Mouse (Mus musculus): Measurements from ENCODE around the gene Rxra.
A peak's percentile ranks its signal among the peaks of the same experiment; 100 is the strongest.

Gene Rxra

GRCm38 (mm10) chr2:27764256-27764936 lies 88.2 kb downstream of the Rxra start:
- no peak for DNase-seq (ENCODE audit: low spot score in 2 of 2)

GRCm38 (mm10) chr2:27764937-27765319 lies 88.7 kb downstream of the Rxra start:
- peak; percentile 90 to 92 for DNase-seq (ENCODE audit: low spot score in 2 of 2)

GRCm38 (mm10) chr2:27767773-27768172 lies 91.5 kb downstream of the Rxra start:
- DNase-seq (ENCODE audit: low spot score in 2 of 2): no peak

DNA sequence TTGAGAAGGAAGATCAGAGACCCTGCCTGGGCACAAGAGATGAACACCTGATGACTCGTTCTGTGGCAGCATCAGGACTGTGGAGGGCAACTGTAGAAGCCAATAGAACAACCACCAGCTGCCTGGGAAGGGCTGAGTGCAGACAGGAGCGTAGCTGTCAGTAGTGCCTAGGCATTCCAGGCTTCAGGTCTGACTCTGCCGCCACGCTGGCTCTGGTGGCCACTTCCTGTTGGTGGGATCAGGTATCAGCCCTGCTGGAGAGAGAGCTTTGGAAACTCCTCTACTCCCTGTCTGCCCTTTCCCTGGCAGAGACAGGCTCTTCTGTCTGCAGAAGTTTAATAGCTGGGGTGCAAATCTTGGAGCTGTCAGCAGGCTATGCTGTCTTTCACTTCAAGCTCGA lies 93.5 kb downstream of the Rxra start:
- DNase-seq (ENCODE audit: low spot score in 2 of 2): no peak

- peak; percentile 72 to 79 for DNase-seq (ENCODE audit: low spot score in 2 of 2)
These were observed 94.0 kb downstream of the Rxra start for GRCm38 (mm10) chr2:27770205-27770604.

GRCm38 (mm10) chr2:27771936-27772335 lies 95.7 kb downstream of the Rxra start:
- DNase-seq (ENCODE audit: low spot score in 2 of 2): peak; percentile 79 to 82

DNA sequence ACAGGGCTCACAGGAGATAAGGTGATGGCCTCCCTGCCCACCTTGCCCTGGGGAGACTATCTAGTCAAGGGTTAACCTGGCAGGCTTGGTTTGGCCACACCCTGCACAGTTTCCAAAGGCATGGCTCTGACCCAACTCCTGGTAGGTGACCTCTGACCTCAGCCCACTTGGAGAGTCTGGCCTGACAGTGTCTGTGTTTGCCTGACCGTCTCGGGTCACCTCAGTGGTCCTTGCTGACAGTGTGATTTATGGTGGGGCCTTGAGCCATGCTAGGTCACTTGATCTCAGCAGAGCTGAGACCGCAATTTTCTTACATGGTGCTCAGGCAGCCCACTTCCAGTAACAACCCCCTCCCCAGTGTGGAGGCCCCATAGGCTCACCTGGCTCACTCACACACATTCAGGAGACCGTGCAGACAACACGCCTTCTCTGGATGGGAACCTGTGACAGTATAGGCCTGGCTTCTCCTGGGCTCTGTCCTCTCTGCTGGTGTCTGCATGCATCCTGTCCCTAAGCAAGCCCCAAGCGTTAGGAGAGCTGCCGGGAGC lies 96.7 kb downstream of the Rxra start:
- DNase-seq (ENCODE audit: low spot score in 2 of 2): no peak

DNA sequence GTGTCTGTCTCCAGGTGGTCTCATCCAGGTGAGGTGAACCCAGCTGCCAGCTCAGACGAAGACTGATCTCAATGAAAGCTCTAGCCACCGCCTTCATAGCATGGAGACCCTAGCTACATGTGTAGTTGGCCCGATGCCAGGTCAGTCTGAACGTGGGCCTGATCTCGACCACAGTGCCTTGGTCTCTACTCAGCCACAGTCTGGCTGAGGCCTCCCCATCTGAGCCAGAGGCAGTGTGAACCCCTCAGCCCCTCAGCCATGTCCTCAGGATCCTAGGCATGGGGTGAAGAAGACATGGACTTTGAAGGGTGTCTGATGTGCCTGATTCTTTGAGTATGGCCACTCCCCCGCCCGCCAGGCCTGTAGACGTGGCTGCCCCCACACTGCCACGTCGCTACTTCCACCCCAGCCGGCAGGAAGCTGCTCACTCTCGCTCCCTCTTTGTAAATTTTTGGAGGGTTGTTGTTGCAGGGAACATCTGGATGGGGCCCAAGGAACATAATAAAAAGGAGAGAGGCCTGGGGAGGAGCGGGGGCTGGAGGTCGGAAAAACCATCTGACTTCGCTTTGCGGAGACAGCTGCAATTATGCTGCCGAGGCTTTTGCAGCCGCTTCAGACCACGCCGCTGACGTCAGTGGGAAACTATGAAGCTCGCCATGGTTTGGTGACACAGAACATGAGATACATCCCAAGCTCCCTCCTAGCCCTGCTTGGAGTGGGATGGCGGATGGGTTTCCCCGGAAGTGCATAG lies 97.9 kb downstream of the Rxra start:
- no peak for DNase-seq (ENCODE audit: low spot score in 2 of 2)

GRCm38 (mm10) chr2:27775006-27775405 lies 98.8 kb downstream of the Rxra start:
- no peak for DNase-seq (ENCODE audit: low spot score in 2 of 2)

DNA sequence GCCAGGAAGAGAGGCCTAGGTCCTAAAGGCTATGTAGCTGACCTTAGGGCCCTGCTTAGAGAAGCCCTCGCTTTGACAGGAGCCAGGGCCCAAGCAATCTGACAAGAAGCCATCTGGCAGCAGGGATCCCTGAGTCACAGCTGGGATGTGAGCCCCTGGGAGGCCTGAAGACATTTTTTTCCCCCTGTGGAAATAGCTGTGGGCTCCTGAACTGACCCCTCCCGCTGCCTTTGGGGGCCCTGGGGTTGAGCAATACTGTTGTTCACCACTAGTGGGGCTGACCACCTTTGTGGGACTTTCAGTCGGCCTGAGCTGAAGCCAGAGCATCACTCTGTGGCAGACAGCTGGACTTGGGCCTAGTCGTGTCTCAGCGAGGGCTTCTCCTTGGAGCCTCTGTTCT lies 99.4 kb downstream of the Rxra start:
- DNase-seq (ENCODE audit: low spot score in 2 of 2): no peak

- DNase-seq (ENCODE audit: low spot score in 2 of 2): no peak
These were observed 101.5 kb downstream of the Rxra start for GRCm38 (mm10) chr2:27777756-27778155.

DNA sequence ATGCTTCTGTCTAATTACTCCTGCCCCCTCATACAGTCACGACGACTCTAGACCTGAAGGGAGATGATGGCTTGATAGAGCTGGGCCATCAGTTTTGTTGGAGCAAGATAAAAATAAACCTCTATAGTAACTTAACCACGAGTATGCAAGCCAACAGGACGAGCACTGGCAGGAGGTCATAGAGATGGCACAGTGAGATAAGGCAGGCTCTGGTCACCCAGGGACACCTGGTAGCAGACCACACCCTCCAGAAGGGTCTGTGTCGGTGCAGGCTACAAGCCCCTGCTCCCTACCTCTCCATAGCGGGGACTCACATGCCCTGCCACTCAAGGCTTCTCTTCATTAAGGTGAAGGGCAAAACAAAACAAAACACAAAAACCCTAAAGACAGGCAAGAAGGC lies 102.0 kb downstream of the Rxra start:
- no peak for DNase-seq (ENCODE audit: low spot score in 2 of 2)

DNA sequence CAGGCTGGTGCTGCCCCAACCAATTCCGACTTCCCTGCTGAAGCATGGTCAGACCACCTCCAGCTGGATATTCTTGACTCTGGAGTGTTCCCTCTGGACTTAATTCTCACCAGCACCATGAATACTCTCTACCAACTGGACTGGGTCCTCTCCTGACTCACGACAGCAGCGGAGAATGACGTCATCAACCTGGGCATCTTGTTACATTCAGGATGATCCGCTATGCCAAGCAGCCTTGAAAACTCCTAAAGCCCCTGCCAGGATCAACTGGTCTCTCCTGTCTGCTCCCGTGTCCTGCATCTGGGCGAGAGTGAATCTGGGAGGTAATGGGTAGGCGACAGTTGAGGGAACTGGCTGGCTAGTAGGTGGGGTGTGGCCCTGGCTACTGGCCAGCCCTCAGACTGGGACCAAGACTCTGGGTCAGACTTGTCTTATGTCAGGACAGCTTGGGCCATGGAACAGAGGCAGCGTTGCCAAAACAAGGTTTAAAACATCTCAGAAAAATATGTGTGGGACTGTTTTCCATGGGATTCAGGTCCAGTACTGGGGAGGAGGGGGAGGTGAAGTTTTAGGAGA lies 103.1 kb downstream of the Rxra start:
- no peak for DNase-seq (ENCODE audit: low spot score in 2 of 2)

DNA sequence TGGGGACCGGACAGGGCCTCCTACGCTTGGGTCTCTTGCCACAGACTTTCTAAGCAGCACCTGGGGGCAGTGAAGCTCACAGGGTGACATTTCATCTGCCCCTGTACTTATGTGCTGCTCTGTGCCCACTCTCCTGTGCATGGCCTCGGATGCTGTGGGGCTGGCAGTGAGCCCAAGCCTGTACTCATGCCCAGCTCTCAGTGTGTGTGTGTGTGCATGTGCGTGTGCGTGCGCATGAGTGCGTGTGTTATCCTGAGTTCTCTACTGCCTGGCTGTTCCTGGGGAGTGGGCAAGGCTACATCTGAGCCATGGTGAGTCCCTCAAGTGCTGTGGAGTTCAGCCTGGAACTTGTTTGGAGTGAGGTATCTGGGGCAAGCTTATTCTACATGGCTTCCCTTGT lies 103.9 kb downstream of the Rxra start:
- no peak for DNase-seq (ENCODE audit: low spot score in 2 of 2)

DNA sequence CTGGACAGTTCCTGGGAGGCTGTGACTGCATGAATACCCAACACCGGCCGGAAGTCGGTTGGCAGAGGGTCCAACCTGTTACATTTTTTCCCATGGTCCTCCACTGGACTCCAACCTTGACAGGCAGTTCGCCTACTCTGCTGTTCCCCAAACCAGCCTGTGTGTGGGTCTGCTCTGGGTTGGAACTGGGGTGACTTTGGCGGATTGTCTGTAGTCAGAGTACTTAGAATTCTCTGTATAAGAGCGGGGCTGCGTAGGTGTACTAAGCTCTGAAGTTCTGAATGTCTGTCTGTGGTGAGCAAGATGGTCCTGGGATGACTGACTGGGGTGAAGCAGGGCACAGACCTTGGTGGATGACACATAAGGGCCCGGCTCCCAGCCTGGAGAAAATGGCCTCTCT lies 109.1 kb downstream of the Rxra start:
- peak; percentile 16 to 26 for DNase-seq (ENCODE audit: low spot score in 2 of 2)

DNA sequence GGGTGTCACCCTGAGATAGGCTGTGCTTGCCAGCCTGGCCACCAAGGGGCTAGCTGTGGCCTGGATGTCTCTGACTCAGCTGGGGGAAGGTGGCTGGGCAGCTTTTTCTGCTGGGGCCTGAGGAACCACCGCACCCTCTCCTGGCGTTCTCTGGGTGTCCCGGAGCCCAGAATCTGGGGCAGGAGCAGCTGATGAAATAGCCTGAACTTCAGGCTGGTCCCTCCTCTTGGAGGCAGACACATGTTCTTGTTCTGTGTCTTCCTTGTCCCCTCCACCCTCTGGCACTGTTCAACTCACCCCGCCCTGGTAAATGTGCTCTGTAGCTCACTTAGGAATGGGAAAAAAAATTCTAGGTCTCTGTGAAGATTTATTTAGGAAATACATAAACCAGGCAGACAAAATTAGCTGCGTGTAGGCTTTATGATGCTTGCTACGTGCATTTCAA lies 109.8 kb downstream of the Rxra start:
- DNase-seq (ENCODE audit: low spot score in 2 of 2): peak; percentile 42

DNA sequence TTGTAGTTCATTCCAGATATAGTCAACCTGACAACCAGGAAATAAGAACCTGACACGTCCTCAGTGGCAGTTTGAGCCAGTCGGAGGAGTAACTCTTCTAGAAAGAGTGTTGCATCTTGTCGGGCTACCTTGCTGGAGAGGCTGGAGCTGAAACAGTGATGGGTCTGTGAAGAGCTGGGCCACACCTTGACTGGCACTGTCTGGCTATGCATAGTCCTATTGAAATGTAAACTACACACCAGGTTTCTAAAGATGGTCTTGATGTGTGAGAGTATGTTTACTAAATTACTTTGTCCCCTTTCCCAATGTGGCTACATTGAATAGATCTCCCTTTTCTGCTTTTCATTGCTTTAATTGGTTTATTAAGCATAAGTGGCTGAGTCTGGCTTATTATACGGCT lies 115.3 kb downstream of the Rxra start:
- DNase-seq (ENCODE audit: low spot score in 2 of 2): no peak

GRCm38 (mm10) chr2:27799018-27799417 lies 122.8 kb downstream of the Rxra start:
- no peak for DNase-seq (ENCODE audit: low spot score in 2 of 2)

DNA sequence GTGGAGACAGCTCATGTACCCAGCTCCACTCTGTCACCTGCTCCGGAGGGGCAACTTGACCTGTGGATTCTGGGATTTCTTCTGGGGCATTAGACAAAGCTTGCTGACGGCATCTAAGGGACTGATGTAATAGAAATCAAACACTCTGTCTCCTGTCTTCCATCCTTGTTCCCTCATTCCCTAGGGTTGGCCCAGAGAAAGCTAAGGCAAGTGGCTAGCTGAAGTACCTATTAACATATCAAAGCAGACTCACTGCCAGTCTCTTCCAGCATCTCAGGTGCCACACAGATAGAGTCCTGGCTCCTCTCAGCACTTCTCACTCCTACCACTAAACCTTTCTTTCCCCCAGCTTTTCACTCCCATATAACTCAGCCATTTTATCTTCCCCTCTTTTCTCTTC lies 124.8 kb downstream of the Rxra start:
- no peak for DNase-seq (ENCODE audit: low spot score in 2 of 2)

- peak; percentile 40 to 48 for DNase-seq (ENCODE audit: low spot score in 2 of 2)
These were observed 126.3 kb downstream of the Rxra start for GRCm38 (mm10) chr2:27802493-27802892.

DNA sequence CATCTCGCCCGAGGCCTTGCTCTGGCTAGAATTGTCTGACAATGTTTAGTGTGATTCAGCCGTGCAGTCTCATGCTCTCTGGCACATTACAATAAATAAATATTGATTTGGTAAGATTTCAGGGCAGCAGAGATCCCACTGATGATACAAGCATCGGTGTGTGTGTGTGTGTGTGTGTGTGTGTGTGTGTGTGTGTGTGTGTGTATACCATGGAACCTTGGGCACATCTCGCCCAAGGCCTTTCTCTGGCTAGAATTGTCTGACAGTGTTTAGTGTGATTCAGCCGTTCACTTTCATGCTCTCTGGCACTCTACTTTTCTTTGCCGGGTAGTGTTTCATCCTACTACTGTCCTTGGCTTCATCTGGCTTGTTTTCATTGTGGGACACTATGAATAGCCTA lies 130.5 kb downstream of the Rxra start:
- no peak for DNase-seq (ENCODE audit: low spot score in 2 of 2)

DNA sequence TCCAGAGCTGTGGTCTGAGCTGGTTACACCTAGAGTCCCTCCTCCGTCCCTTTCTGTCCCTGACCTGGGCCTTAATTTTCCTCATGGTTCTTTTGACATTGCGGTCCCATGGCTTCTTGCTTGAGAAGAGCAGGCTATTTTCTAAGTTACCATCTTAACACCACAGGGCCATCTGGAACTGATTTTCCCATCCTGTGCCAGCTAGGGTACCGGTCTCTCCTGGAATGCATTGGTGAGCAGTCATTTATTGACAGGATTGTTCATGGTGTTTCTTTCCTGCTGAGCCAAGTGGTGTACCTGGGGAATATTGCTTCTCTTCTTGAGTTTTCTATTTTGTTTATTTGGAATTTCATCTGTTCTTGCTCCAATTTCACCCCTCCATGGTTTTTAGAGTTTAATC lies 131.4 kb downstream of the Rxra start:
- DNase-seq (ENCODE audit: low spot score in 2 of 2): no peak

DNA sequence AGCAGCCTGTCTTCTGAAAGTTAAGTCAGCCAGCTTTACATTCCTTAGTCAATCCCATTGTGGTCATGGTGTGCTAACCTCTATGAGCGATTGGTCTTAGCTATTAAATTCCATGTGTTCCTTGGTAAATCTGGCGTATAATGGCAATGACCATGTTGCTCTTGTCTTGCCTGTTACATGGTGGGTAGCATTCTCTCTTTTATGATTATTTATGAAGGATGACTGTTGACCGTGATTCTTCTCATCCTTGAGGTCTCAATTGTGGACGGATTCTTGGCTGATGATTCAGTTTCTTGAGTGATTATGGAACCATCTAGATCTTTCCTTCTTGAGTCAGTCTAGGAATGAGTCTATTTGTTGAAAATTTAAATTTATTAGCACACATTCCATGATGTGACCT lies 133.7 kb downstream of the Rxra start:
- DNase-seq (ENCODE audit: low spot score in 2 of 2): no peak

Data from right cerebral cortex, adult 2 months (tissue).